Mouse (Mus musculus) small intestine, adult 2 months (tissue): ENCODE data around the gene Krt86.

Source experiments
- CTCF ChIP-seq: fragments of 200-500 bp; IDR thresholded peaks from 2 replicates; pipeline ENCODE4 v1.5.1; 2012; ENCODE audit warnings: low read depth, mild to moderate bottlenecking, control low read depth, inconsistent platforms, low read length, moderate library complexity, mixed read lengths; ENCODE audit not compliant: insufficient replicate concordance, insufficient read length; ENCODE audit errors: extremely low read depth
- POLR2A ChIP-seq: fragments of 200-500 bp; IDR thresholded peaks from 2 replicates; pipeline ENCODE4 v1.6.1; 2012; ENCODE audit warnings: low read depth, mild to moderate bottlenecking, control low read depth, inconsistent platforms, low read length, moderate library complexity

DNA sequence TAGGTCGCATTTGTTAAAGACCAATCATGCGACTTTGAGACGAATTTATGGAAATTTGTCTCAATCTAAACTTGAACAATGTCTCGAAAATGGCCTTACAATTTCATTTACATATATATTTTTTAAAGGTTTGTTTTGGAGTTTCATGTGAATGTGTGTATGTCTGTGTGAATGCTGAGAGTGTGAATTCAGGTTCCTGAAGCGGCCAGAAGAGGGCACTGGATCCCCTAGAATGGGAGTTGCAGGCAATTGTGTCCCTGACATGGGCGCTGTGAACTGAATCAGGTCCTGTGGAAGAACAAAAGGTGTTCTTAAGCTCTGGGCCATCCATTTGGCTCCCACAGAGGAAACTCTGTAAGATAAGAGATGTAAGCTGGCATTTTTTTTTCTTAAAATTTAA is 17.4 kb upstream of the Krt86 start:
- TF ChIP-seq CTCF, result no peak
- TF ChIP-seq POLR2A, result no peak
